Mouse (Mus musculus): ENCODE results near the gene Dscam. TPM values are rescaled to one million over a fixed set of nuclear protein-coding genes. Genes with fewer than 3 reads are reported as not detected.

Gene Dscam
- total and polyA plus RNA-seq, 2 experiments from 2014 or later: not detected

DNA sequence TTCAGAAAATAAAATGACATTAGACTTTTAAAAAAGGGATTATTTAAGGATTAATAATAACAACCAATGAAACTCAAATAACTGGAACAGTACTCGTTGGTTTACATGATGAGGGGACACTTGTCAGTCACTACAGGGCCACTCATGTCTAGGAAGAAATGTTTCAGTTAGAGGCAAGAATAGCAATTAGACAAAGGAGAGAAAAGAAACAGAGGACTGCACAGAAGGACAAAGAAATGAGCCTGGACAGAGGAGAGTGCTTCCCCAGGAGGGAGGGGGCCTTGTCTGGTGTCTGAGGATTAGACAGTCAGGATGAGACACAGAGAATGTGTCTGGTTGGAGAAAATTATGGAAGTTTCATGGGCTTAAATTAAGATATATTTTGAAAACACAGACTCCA, 324.0 kb downstream of the Dscam start:
- DNase-seq (ENCODE audit: low spot score): no peak
- Histone ChIP-seq H3K4me3 (ENCODE audit: low read depth, low read length) (no peak overlapping the region), H3K27ac (ENCODE audit: low read depth) (no peak overlapping the region), H3K4me2 (ENCODE audit: low read depth, low read length) (no peak overlapping the region), H3K4me1 (ENCODE audit: control insufficient read depth, insufficient read depth) (no peaks in the 10 kb centered on the region), H3K9ac (replicated peaks; ENCODE audit: low read depth, low read length) (no peak overlapping the region), H3K36me3 (replicated peaks; ENCODE audit: control insufficient read depth, insufficient read depth, low read length) (no peaks in the 10 kb centered on the region), H3K9me3 (replicated peaks; ENCODE audit: control insufficient read depth, low read length) (no peaks in the 10 kb centered on the region), H3K27me3 (ENCODE audit: control insufficient read depth, insufficient read depth, low read length) (no peaks in the 10 kb centered on the region)
- WGBS: 55% methylated on average over 1 of the region's 1 CpGs
- ATAC-seq (ENCODE audit: insufficient read depth, low read depth): no peak
- no peak for TF ChIP-seq CTCF (IDR thresholded peaks at IDR 0.05; ENCODE audit: low read depth)
- no peak for TF ChIP-seq EP300 (IDR thresholded peaks at IDR 0.05; ENCODE audit: low read depth)

DNA sequence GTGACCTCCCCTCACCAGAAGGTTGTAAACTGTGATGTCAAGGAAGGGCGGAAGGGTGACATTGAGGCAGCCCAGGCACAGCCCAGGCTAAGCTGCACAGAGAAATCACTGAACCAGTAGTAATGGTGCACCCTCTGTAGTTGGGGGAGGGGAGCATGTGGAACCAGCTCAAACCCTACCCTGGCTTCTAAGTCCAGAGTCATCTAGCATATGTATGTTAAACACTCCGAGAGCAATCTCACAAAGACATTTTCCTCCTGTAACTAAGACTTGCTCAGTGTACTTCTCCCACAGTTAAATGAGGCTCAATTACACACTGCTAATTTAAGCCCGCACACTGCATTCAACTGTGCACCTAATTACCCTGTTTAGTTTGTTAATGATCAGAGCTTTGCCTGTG, 324.4 kb downstream of the Dscam start:
- TF ChIP-seq CTCF (IDR thresholded peaks at IDR 0.05; ENCODE audit: low read depth) (no peak), EP300 (IDR thresholded peaks at IDR 0.05; ENCODE audit: low read depth) (no peak)
- 85% methylated on average over 3 of the region's 3 CpGs for WGBS
- no peak for DNase-seq (ENCODE audit: low spot score)

DNA sequence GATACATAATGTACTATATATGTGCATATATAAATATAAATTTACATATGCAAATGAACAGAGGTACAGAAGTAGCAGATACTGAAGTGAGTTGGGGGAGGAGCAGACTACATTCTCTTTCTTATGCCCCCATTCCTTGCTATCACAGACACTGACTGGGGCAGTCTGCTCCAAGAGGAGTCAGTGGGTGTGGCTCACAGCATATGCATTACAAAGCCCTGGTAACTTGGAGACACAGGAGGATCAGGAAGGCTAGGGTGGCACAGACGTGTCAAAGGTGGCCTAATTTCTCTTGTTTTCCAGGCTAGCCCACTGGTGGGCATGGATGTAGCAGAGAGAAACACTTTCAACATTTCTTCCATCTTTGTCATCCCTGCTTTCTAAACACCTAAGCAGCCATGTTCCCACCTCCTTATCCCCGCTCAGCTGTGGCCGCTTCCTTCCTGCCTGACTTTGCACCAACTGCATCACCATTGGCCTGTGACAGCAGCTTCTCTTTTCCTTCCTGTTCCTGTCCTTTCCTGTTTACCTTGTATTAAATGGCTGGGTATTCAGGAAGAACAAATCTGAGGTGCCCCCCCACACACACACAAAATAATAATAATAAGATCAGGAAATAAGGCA, 325.0 kb downstream of the Dscam start:
- no peaks in the 10 kb centered on the region for H3K9me3 ChIP-seq (replicated peaks; ENCODE audit: control insufficient read depth, low read length)
- no peak for DNase-seq (ENCODE audit: low spot score)
- WGBS: 71% methylated on average over 3 of the region's 3 CpGs
- H3K4me3 ChIP-seq (ENCODE audit: low read depth, low read length): no peak overlapping the region
- no peaks in the 10 kb centered on the region for H3K4me1 ChIP-seq (ENCODE audit: control insufficient read depth, insufficient read depth)
- H3K9ac ChIP-seq (replicated peaks; ENCODE audit: low read depth, low read length): no peak overlapping the region
- ATAC-seq (ENCODE audit: insufficient read depth, low read depth): no peak
- TF ChIP-seq CTCF (IDR thresholded peaks at IDR 0.05; ENCODE audit: low read depth): no peak
- no peak for TF ChIP-seq EP300 (IDR thresholded peaks at IDR 0.05; ENCODE audit: low read depth)
- no peak overlapping the region for H3K27ac ChIP-seq (ENCODE audit: low read depth)
- no peaks in the 10 kb centered on the region for H3K36me3 ChIP-seq (replicated peaks; ENCODE audit: control insufficient read depth, insufficient read depth, low read length)
- no peaks in the 10 kb centered on the region for H3K27me3 ChIP-seq (ENCODE audit: control insufficient read depth, insufficient read depth, low read length)
- H3K4me2 ChIP-seq (ENCODE audit: low read depth, low read length): no peak overlapping the region

More for the DNA sequence above, 324.4 kb downstream of the Dscam start:
- Histone ChIP-seq H3K4me1 (ENCODE audit: control insufficient read depth, insufficient read depth) (no peaks in the 10 kb centered on the region), H3K9ac (replicated peaks; ENCODE audit: low read depth, low read length) (no peak overlapping the region), H3K36me3 (replicated peaks; ENCODE audit: control insufficient read depth, insufficient read depth, low read length) (no peaks in the 10 kb centered on the region), H3K9me3 (replicated peaks; ENCODE audit: control insufficient read depth, low read length) (no peaks in the 10 kb centered on the region), H3K27ac (ENCODE audit: low read depth) (no peak overlapping the region), H3K4me2 (ENCODE audit: low read depth, low read length) (no peak overlapping the region), H3K4me3 (ENCODE audit: low read depth, low read length) (no peak overlapping the region), H3K27me3 (ENCODE audit: control insufficient read depth, insufficient read depth, low read length) (no peaks in the 10 kb centered on the region)
- no peak for ATAC-seq (ENCODE audit: insufficient read depth, low read depth)

DNA sequence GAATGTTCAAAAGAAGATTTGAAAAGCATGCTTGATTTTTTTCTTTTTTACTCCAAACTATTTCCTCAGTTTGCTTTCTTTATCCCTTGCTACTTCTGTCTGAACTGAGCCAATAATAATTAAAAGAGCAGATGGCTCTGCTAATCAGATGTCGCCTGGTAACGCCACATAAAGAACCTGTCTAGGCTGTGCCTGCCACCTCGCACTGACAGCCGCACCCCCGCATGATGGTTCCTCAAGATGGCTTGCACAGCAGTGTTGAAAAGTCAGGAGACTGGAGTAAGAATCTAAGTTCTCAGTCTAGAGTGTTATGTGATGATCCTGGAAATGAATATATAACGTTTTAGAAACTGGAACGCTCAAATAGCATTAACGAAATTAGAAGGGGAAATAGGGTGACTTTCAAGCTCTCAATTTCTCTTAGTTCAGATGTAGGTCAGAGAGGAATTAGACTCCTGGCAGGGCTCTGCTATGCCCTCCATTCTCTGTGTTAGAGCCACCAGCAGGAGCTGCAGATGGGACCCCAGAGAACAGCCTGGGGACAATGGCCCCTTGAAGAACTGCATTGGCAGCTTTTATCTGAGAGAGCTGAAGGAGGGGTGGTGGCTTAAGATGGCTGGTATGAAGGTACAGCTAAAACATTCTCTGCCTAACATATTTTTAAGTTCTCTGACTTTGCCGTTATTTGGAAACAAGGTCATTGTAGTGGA, 326.7 kb downstream of the Dscam start:
- Histone ChIP-seq H3K27me3 (ENCODE audit: control insufficient read depth, insufficient read depth, low read length) (no peaks in the 10 kb centered on the region), H3K4me2 (ENCODE audit: low read depth, low read length) (no peak overlapping the region), H3K27ac (ENCODE audit: low read depth) (no peak overlapping the region), H3K9ac (replicated peaks; ENCODE audit: low read depth, low read length) (no peak overlapping the region), H3K36me3 (replicated peaks; ENCODE audit: control insufficient read depth, insufficient read depth, low read length) (no peaks in the 10 kb centered on the region), H3K4me1 (ENCODE audit: control insufficient read depth, insufficient read depth) (no peaks in the 10 kb centered on the region), H3K9me3 (replicated peaks; ENCODE audit: control insufficient read depth, low read length) (no peaks in the 10 kb centered on the region), H3K4me3 (ENCODE audit: low read depth, low read length) (no peak overlapping the region)
- no peak for TF ChIP-seq EP300 (IDR thresholded peaks at IDR 0.05; ENCODE audit: low read depth)
- TF ChIP-seq CTCF (IDR thresholded peaks at IDR 0.05; ENCODE audit: low read depth): no peak
- DNase-seq (ENCODE audit: low spot score): no peak
- 60% methylated on average over 9 of the region's 9 CpGs for WGBS
- ATAC-seq (ENCODE audit: insufficient read depth, low read depth): no peak

DNA sequence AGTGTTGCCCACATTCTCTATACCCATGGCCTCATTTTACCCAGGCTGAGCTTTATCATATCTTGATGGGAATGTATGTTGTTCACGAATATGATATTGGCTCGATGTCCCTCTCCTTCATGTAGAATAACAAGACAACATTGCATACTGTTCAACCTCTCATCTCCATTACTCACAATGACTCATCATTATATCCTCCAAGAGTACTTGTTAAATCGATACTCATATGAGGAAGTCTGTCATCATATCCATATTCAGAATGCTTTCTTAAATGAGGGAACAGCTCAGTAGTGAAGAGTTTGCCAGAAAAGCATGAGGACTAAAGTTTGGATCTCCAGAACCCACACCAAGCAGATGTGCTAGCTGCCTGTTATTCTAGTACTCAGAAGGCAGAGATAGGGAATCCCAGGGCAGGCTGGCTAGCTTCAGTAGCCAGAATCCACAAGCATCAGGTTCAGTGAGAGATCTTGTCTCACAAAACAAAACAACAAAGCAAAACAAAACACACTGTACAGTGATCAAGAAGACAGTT, 327.7 kb downstream of the Dscam start:
- H3K36me3 ChIP-seq (replicated peaks; ENCODE audit: control insufficient read depth, insufficient read depth, low read length): no peaks in the 10 kb centered on the region
- no peak for ATAC-seq (ENCODE audit: insufficient read depth, low read depth)
- no peaks in the 10 kb centered on the region for H3K27me3 ChIP-seq (ENCODE audit: control insufficient read depth, insufficient read depth, low read length)
- H3K27ac ChIP-seq (ENCODE audit: low read depth): no peak overlapping the region
- DNase-seq (ENCODE audit: low spot score): no peak
- no peak overlapping the region for H3K9ac ChIP-seq (replicated peaks; ENCODE audit: low read depth, low read length)
- no peak overlapping the region for H3K4me3 ChIP-seq (ENCODE audit: low read depth, low read length)
- H3K9me3 ChIP-seq (replicated peaks; ENCODE audit: control insufficient read depth, low read length): no peaks in the 10 kb centered on the region
- 73% methylated on average over 3 of the region's 3 CpGs for WGBS
- no peaks in the 10 kb centered on the region for H3K4me1 ChIP-seq (ENCODE audit: control insufficient read depth, insufficient read depth)
- TF ChIP-seq EP300 (IDR thresholded peaks at IDR 0.05; ENCODE audit: low read depth) (no peak), CTCF (IDR thresholded peaks at IDR 0.05; ENCODE audit: low read depth) (no peak)
- no peak overlapping the region for H3K4me2 ChIP-seq (ENCODE audit: low read depth, low read length)

All from heart, postnatal 0 days (tissue).